Mouse (Mus musculus) C2C12 (cell line): ENCODE measurements around the gene Dctn3. TPM values are rescaled to one million over a fixed set of nuclear protein-coding genes. Genes with fewer than 3 reads are reported as not detected.

Experiments used
- H3K27me3 ChIP-seq: one replicate; pipeline ENCODE4 v1.6.1; 2011; ENCODE audit not compliant: control insufficient read depth, insufficient read depth, insufficient read length
- H3K36me3 ChIP-seq: one replicate; pipeline ENCODE4 v1.6.1; 2011; ENCODE audit not compliant: control insufficient read depth, insufficient read depth
- H3K4me3 ChIP-seq: one replicate; pipeline ENCODE4 v1.5.1; 2011; ENCODE audit warnings: mild to moderate bottlenecking, control low read depth; ENCODE audit not compliant: poor library complexity, insufficient read depth, severe bottlenecking
- H3K79me2 ChIP-seq: one replicate; pipeline ENCODE4 v1.6.1; 2011; ENCODE audit not compliant: control insufficient read depth, insufficient read depth
- H3K79me3 ChIP-seq: one replicate; pipeline ENCODE4 v1.6.1; 2011; ENCODE audit warnings: low read depth, control low read depth
- H3ac ChIP-seq: one replicate; pipeline ENCODE3; 2011; ENCODE audit warnings: low read depth; ENCODE audit not compliant: control insufficient read depth, insufficient read length
- CEBPB ChIP-seq: IDR thresholded peaks from one replicate; pipeline ENCODE4 v1.6.1; 2011; ENCODE audit warnings: low read depth, mild to moderate bottlenecking, control low read depth, moderate library complexity
- CTCF ChIP-seq: IDR thresholded peaks from one replicate; pipeline ENCODE4 v1.5.1; 2011; ENCODE audit not compliant: control insufficient read depth, insufficient read depth, insufficient read length
- FOSL1 ChIP-seq: IDR thresholded peaks from one replicate; pipeline ENCODE4 v1.8.0; 2011; ENCODE audit warnings: mild to moderate bottlenecking, low read length; ENCODE audit not compliant: poor library complexity, insufficient read depth, severe bottlenecking
- MAX ChIP-seq: IDR thresholded peaks from one replicate; pipeline ENCODE4 v1.6.1; 2011; ENCODE audit warnings: mild to moderate bottlenecking, control low read depth
- MYOD1 ChIP-seq: IDR thresholded peaks from one replicate; pipeline ENCODE4 v1.6.1; 2011; ENCODE audit warnings: low read depth; ENCODE audit not compliant: control insufficient read depth, insufficient read length
- MYOG ChIP-seq: IDR thresholded peaks from one replicate; pipeline ENCODE4 v1.6.1; 2011; ENCODE audit not compliant: control insufficient read depth, insufficient read length; ENCODE audit errors: extremely low read depth
- USF1 ChIP-seq: IDR thresholded peaks from one replicate; pipeline ENCODE4 v1.6.1; 2011; ENCODE audit warnings: low read depth, mild to moderate bottlenecking, control low read depth, moderate library complexity
- polyA plus RNA-seq: library from polyadenylated mRNA; unstranded; fragments of >200 nt; fragmentation: generic; extraction: Trizol; gene quantifications from one replicate; pipeline ENCODE4 v1.2.1, GENCODE M21; 2012; ENCODE audit warnings: missing spikeins

Gene Dctn3
- polyA plus RNA-seq, 1 experiment = 106 TPM

DNA sequence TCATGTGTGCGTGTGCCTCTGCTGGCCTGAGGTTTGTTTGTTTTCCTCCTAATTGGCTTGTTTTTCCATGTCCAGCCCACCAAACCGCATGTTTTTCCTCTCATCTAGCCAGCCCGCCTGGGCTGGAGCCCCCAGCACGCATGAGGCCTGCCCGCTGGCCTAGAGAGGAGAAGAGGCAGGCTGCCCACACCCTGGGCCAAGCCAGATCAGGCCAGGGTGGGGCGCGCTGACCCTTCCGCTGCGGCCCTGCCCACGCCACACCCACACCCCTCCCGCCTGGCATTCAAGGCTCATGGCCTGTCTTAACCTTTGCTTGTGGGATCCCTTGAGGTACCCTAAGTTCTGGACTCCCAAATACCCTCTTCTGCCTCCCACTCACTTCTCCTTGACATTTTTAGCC, 56.3 kb downstream of the Dctn3 start:
- no peaks in the 10 kb centered on the region for H3K79me2 ChIP-seq
- H3ac ChIP-seq = no peak overlapping the region
- H3K36me3 ChIP-seq = no peaks in the 10 kb centered on the region
- H3K79me3 ChIP-seq = no peaks in the 10 kb centered on the region
- H3K4me3 ChIP-seq = no peak overlapping the region
- no peak for TF ChIP-seq CTCF
- TF ChIP-seq MAX = no peak
- TF ChIP-seq MYOD1 = no peak
- no peak for TF ChIP-seq FOSL1
- no peak for TF ChIP-seq CEBPB
- no peak for TF ChIP-seq USF1
- TF ChIP-seq MYOG = no peak
- peaks cover 7% of the 10 kb centered on the region for H3K27me3 ChIP-seq

DNA sequence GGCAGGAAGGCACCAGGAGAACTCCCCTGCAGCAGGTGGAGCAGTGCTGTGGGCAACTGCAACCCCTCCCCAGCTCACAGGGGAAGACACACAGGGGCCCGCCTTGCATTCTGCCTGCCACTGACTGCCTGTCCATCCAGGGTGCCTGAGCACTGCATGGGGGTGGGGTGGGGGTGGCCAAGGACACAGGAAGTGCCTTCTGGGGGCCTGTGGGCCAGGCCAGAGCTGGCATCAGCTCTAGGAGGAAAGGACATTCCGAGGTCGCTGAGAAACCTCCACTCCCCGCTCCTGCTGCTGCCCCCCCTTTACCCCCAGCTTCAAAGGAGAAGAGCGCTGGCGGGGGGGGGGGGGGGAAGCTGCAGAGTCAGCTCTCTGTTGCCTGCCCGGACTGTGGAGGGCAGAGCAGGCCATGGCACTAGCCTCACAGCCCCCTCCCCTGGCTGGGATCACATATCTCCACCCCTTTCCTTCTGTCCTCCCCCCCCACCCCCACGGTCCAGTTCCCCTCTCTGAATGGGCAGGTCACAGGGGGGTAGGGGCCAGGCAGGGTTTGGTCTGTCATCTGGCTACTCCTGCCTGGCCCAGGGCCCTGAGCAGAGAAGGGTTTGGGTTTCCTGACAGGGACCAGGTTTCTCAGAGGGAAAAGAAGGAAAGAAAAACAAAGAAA, 57.8 kb downstream of the Dctn3 start:
- Histone ChIP-seq H3ac (no peak overlapping the region), H3K79me2 (no peaks in the 10 kb centered on the region), H3K27me3 (peaks cover 4% of the 10 kb centered on the region), H3K4me3 (no peak overlapping the region), H3K36me3 (no peaks in the 10 kb centered on the region), H3K79me3 (no peaks in the 10 kb centered on the region)
- TF ChIP-seq CTCF (no peak), MAX (no peak), FOSL1 (no peak), MYOG (no peak), USF1 (no peak)

Other genes with a start within 250 kb of the Dctn3 start
- 2.8 TPM for gene AI464131, start 220.1 kb downstream of the Dctn3 start, polyA plus RNA-seq
- gene 1110017D15Rik, start 205.8 kb downstream of the Dctn3 start, polyA plus RNA-seq = 0.14 TPM
- gene Fam219a, start 153.6 kb downstream of the Dctn3 start, polyA plus RNA-seq = 1.7 TPM
- gene Dnaic1, start 153.4 kb downstream of the Dctn3 start, polyA plus RNA-seq = not detected
- gene Enho, start 82.8 kb downstream of the Dctn3 start, polyA plus RNA-seq = 1.2 TPM
- gene Cntfr, start 26.1 kb downstream of the Dctn3 start, polyA plus RNA-seq = 0.05 TPM
- 2.4 TPM for gene Il11ra1, start 23.2 kb downstream of the Dctn3 start, polyA plus RNA-seq
- gene Rpp25l, start 9.6 kb downstream of the Dctn3 start, polyA plus RNA-seq = 60.3 TPM
- gene Arid3c, start 8.0 kb upstream of the Dctn3 start, polyA plus RNA-seq = not detected
- 3.1 TPM for gene Galt, start 32.1 kb upstream of the Dctn3 start, polyA plus RNA-seq
- gene Sigmar1, start 33.0 kb upstream of the Dctn3 start, polyA plus RNA-seq = 113 TPM
- not detected for gene Ccl27a, start 51.1 kb upstream of the Dctn3 start, polyA plus RNA-seq
- gene Gm21541, start 180.4 kb upstream of the Dctn3 start, polyA plus RNA-seq = not detected
- gene Gm20878, start 218.4 kb upstream of the Dctn3 start, polyA plus RNA-seq = not detected
- gene Fam205a4, start 242.9 kb upstream of the Dctn3 start, polyA plus RNA-seq = not detected